Mouse (Mus musculus): ENCODE measurements around the gene Taf6.
"Not testable (repeated sequence)": the region's sequence is repeated elsewhere in the genome, so short reads cannot be mapped to it uniquely, and the experiment has no call there.

Taf6 gene

GRCm38 (mm10) chr5:138186950-138187638, at the start of gene Taf6, which contains the start of gene Cnpy4:
Gene Taf6, minus strand, starts transcription at chr5:138187451.
Gene Cnpy4, plus strand, starts transcription at chr5:138187485.
- peak; percentile 94 for DNase-seq (ENCODE audit: low read depth, low spot score)

- DNase-seq (ENCODE audit: low read depth, low spot score) = no peak
Measured at GRCm38 (mm10) chr5:138234224-138234623, 47.0 kb upstream of the Taf6 start.

GRCm38 (mm10) chr5:138233778-138234177, 46.5 kb upstream of the Taf6 start:
- DNase-seq (ENCODE audit: low read depth, low spot score) = no peak

GRCm38 (mm10) chr5:138229511-138229910, 42.3 kb upstream of the Taf6 start:
- DNase-seq (ENCODE audit: low read depth, low spot score) = no peak

- peak; percentile 60 for DNase-seq (ENCODE audit: low read depth, low spot score)
Measured at GRCm38 (mm10) chr5:138228026-138228425, 40.8 kb upstream of the Taf6 start.

GRCm38 (mm10) chr5:138227367-138227766, 40.1 kb upstream of the Taf6 start:
- DNase-seq (ENCODE audit: low read depth, low spot score) = no peak

- DNase-seq (ENCODE audit: low read depth, low spot score) = no peak
Measured at GRCm38 (mm10) chr5:138226491-138226890, 39.2 kb upstream of the Taf6 start.

- DNase-seq (ENCODE audit: low read depth, low spot score) = no peak
Measured at GRCm38 (mm10) chr5:138225700-138226099, 38.4 kb upstream of the Taf6 start, which contains the start of gene Nxpe5. Gene Nxpe5, plus strand, starts transcription at chr5:138225898.

- no peak for DNase-seq (ENCODE audit: low read depth, low spot score)
Measured at GRCm38 (mm10) chr5:138223287-138223686, 36.0 kb upstream of the Taf6 start.

GRCm38 (mm10) chr5:138222111-138222510, 34.9 kb upstream of the Taf6 start:
- DNase-seq (ENCODE audit: low read depth, low spot score) = peak; percentile 91

- no peak for DNase-seq (ENCODE audit: low read depth, low spot score)
Measured at GRCm38 (mm10) chr5:138219864-138220263, 32.6 kb upstream of the Taf6 start.

- DNase-seq (ENCODE audit: low read depth, low spot score) = not testable (repeated sequence)
Measured at GRCm38 (mm10) chr5:138216632-138217031, 29.4 kb upstream of the Taf6 start.

- no peak for DNase-seq (ENCODE audit: low read depth, low spot score)
Measured at GRCm38 (mm10) chr5:138207873-138208272, 20.6 kb upstream of the Taf6 start.

GRCm38 (mm10) chr5:138207253-138207652, 20.0 kb upstream of the Taf6 start:
- DNase-seq (ENCODE audit: low read depth, low spot score) = no peak

GRCm38 (mm10) chr5:138202086-138202485, 14.8 kb upstream of the Taf6 start:
- DNase-seq (ENCODE audit: low read depth, low spot score) = no peak

- peak; percentile 61 for DNase-seq (ENCODE audit: low read depth, low spot score)
Measured at GRCm38 (mm10) chr5:138199576-138199975, 12.3 kb upstream of the Taf6 start.

GRCm38 (mm10) chr5:138195463-138195862, 8.2 kb upstream of the Taf6 start:
- DNase-seq (ENCODE audit: low read depth, low spot score) = no peak

- DNase-seq (ENCODE audit: low read depth, low spot score) = no peak
Measured at GRCm38 (mm10) chr5:138194755-138195345, 7.6 kb upstream of the Taf6 start.

GRCm38 (mm10) chr5:138193771-138194727, 6.8 kb upstream of the Taf6 start, which contains the start of gene Mblac1:
Gene Mblac1, plus strand, starts transcription at chr5:138194314.
- DNase-seq (ENCODE audit: low read depth, low spot score) = peak; percentile 88

GRCm38 (mm10) chr5:138187661-138188306, 533 bp upstream of the Taf6 start:
- DNase-seq (ENCODE audit: low read depth, low spot score) = peak; percentile 97

GRCm38 (mm10) chr5:138173217-138173616, 14.0 kb downstream of the Taf6 start:
- peak; percentile 50 for DNase-seq (ENCODE audit: low read depth, low spot score)
